Mouse (Mus musculus): ENCODE measurements around the gene Zfp78. TPM values are rescaled to one million over a fixed set of nuclear protein-coding genes. Genes with fewer than 3 reads are reported as not detected.

Zfp78 gene
- polyA plus RNA-seq, 1 experiment: 4.7 TPM

- H3K4me3 ChIP-seq (replicated peaks; ENCODE audit: insufficient read depth, low read depth, low read length): no peak overlapping the region
- no peaks in the 10 kb centered on the region for H3K27me3 ChIP-seq (ENCODE audit: control insufficient read depth, insufficient read depth, low read length)
- TF ChIP-seq CTCF (IDR thresholded peaks at IDR 0.05; ENCODE audit: borderline replicate concordance, insufficient read depth, low read depth, low read length) (no peak), POLR2A (IDR thresholded peaks at IDR 0.05; ENCODE audit: borderline replicate concordance, insufficient read depth, low read length) (no peak)
- no peak for DNase-seq
- no peak overlapping the region for H3K27ac ChIP-seq (ENCODE audit: insufficient read depth, low read length)
- H3K4me1 ChIP-seq (ENCODE audit: control insufficient read depth, insufficient read depth, low read length): no peaks in the 10 kb centered on the region
- WGBS: 82% methylated on average over 3 of the region's 3 CpGs
Observed at GRCm38 (mm10) chr7:6369460-6369859, 6.4 kb downstream of the Zfp78 start.

DNA sequence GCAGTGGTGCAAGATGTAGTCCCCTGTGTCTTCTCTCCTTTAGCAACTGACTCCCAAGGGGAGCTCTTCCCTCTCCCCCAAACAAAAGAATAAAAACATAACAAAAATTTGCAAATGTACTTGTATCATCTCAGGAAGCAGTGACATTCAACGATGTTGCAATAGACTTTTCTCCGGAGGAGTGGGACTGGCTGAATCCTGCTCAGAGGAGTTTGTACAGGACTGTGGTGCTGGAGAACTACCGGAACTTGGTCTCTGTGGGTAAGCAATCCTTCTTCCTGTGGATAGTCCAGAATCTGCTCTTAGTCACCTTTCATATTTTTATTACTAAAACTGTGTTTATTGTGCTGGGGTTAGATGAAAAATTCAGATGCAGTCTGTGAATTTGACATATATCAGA is 9.9 kb downstream of the Zfp78 start:
- no peaks in the 10 kb centered on the region for H3K27me3 ChIP-seq (ENCODE audit: control insufficient read depth, insufficient read depth, low read length)
- TF ChIP-seq POLR2A (IDR thresholded peaks at IDR 0.05; ENCODE audit: borderline replicate concordance, insufficient read depth, low read length) (no peak), CTCF (IDR thresholded peaks at IDR 0.05; ENCODE audit: borderline replicate concordance, insufficient read depth, low read depth, low read length) (no peak)
- no peaks in the 10 kb centered on the region for H3K4me1 ChIP-seq (ENCODE audit: control insufficient read depth, insufficient read depth, low read length)
- 93% methylated on average over 3 of the region's 3 CpGs for WGBS
- no peak overlapping the region for H3K27ac ChIP-seq (ENCODE audit: insufficient read depth, low read length)
- no peak overlapping the region for H3K4me3 ChIP-seq (replicated peaks; ENCODE audit: insufficient read depth, low read depth, low read length)
- no peak for DNase-seq

DNA sequence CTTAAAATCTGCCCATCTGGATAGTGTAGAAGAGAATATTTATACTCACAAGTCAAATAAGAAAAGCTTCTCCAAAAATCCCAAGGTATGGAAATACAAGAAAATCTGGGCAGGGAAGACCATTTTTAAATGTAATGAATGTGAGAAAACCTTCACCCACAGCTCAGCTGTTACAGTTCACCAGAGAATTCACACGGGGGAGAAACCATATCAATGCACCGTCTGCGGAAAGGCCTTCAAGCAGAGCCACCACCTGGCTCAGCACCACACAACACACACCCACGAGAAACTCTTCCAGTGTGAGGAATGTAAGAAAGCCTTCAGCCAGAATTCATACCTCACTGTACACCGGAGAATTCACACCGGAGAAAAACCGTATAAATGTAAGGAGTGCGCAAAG is 15.4 kb downstream of the Zfp78 start:
- Histone ChIP-seq H3K4me1 (ENCODE audit: control insufficient read depth, insufficient read depth, low read length) (peaks cover 3% of the 10 kb centered on the region; the same call in 1 of the 2 replicates), H3K27me3 (ENCODE audit: control insufficient read depth, insufficient read depth, low read length) (no peaks in the 10 kb centered on the region), H3K4me3 (replicated peaks; ENCODE audit: insufficient read depth, low read depth, low read length) (no peak overlapping the region), H3K27ac (ENCODE audit: insufficient read depth, low read length) (no peak overlapping the region)
- no peak for DNase-seq
- 80% methylated on average over 8 of the region's 8 CpGs for WGBS
- TF ChIP-seq POLR2A (IDR thresholded peaks at IDR 0.05; ENCODE audit: borderline replicate concordance, insufficient read depth, low read length) (no peak), CTCF (IDR thresholded peaks at IDR 0.05; ENCODE audit: borderline replicate concordance, insufficient read depth, low read depth, low read length) (no peak)

DNA sequence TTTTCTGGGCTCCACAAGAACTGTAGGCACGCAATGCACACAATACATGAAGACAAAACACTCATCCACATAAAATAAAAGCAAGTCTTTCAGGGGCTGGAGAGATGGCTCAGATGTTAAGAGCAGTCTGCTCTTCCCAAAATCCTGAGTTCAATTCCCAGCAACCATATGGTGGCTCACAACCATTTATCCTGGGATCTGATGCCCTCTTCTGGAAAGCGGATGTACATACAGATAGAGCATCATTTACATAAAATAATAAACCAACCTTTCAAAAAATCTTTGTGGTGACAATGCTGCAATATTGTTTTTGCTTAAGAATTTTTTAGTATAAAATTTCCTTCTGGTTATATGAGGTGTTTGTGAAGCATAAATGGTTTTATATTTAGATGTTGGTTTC is 18.4 kb downstream of the Zfp78 start:
- DNase-seq: no peak
- Histone ChIP-seq H3K4me1 (ENCODE audit: control insufficient read depth, insufficient read depth, low read length) (peaks cover 3% of the 10 kb centered on the region; the same call in 1 of the 2 replicates), H3K27ac (ENCODE audit: insufficient read depth, low read length) (no peak overlapping the region), H3K27me3 (ENCODE audit: control insufficient read depth, insufficient read depth, low read length) (no peaks in the 10 kb centered on the region), H3K4me3 (replicated peaks; ENCODE audit: insufficient read depth, low read depth, low read length) (no peak overlapping the region)
- TF ChIP-seq CTCF (IDR thresholded peaks at IDR 0.05; ENCODE audit: borderline replicate concordance, insufficient read depth, low read depth, low read length) (no peak), POLR2A (IDR thresholded peaks at IDR 0.05; ENCODE audit: borderline replicate concordance, insufficient read depth, low read length) (no peak)
- WGBS: 84% methylated on average over 2 of the region's 2 CpGs

DNA sequence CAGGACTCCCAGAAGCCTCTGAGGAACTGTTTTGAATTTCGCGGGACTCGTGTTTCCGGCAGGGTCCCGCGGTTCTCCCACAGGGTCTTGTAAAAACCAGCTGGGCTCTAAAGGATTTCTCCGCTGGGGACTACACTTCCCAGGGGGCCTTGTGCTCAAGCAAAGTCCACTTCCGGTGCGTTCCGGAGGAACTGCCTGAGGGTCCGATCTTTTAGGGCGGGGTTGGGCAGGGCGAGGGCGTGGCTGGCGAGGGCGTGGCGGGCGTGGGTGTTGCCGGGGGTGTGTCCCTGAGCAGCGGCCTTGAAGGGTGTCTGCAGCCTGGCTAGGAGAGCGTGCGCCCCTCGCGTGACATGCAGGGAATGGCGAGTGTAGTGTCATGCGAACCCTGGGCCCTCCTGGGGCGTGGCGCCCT is 20.0 kb downstream of the Zfp78 start, which contains the start of gene Zfp28:
Gene Zfp28, plus strand, starts transcription at position 252 of the 412 bp plus-strand sequence.
- DNase-seq: peak; percentile 91 to 92
- peaks cover 3% of the 10 kb centered on the region; the same call in 1 of the 2 replicates for H3K4me1 ChIP-seq (ENCODE audit: control insufficient read depth, insufficient read depth, low read length)
- H3K27ac ChIP-seq (ENCODE audit: insufficient read depth, low read length): no peak within 1 kb of the TSS
- H3K27me3 ChIP-seq (ENCODE audit: control insufficient read depth, insufficient read depth, low read length): no peaks in the 10 kb centered on the region
- WGBS: under 1% methylated on average over 28 of the region's 28 CpGs
- H3K4me3 ChIP-seq (replicated peaks; ENCODE audit: insufficient read depth, low read depth, low read length): peak within 1 kb of the TSS; percentile 80
- no peak for TF ChIP-seq CTCF (IDR thresholded peaks at IDR 0.05; ENCODE audit: borderline replicate concordance, insufficient read depth, low read depth, low read length)
- TF ChIP-seq POLR2A (IDR thresholded peaks at IDR 0.05; ENCODE audit: borderline replicate concordance, insufficient read depth, low read length): peak; percentile 31; the same call in 1 of the 2 replicates

GRCm38 (mm10) chr7:6384011-6384410 is 20.9 kb downstream of the Zfp78 start:
- Histone ChIP-seq H3K27me3 (ENCODE audit: control insufficient read depth, insufficient read depth, low read length) (no peaks in the 10 kb centered on the region), H3K27ac (ENCODE audit: insufficient read depth, low read length) (no peak overlapping the region), H3K4me1 (ENCODE audit: control insufficient read depth, insufficient read depth, low read length) (peaks cover 3% of the 10 kb centered on the region; the same call in 1 of the 2 replicates), H3K4me3 (replicated peaks; ENCODE audit: insufficient read depth, low read depth, low read length) (peak overlapping the region; percentile 80)
- WGBS: 76% methylated on average over 8 of the region's 8 CpGs
- DNase-seq: no peak
- no peak for TF ChIP-seq POLR2A (IDR thresholded peaks at IDR 0.05; ENCODE audit: borderline replicate concordance, insufficient read depth, low read length)
- TF ChIP-seq CTCF (IDR thresholded peaks at IDR 0.05; ENCODE audit: borderline replicate concordance, insufficient read depth, low read depth, low read length): no peak

DNA sequence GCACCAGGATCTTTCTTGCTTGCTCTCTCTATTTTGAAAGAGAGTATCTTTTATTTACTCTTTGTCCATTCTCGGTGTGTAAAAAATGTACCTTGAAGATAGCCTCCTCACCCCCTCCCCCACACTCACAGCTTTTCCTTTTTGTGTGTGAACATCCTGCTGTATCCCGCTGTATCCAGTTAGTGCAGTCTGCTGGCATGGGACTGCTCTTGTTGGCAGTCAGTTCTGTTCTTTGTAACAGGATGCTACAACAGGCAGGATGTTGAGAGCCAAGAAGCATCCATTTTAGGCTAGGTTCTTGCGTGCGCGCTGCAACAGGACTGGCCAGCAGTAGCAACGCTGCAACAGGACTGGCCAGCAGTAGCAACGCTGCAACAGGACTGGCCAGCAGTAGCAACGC is 23.9 kb downstream of the Zfp78 start:
- 76% methylated on average over 8 of the region's 8 CpGs for WGBS
- peaks cover 3% of the 10 kb centered on the region; the same call in 1 of the 2 replicates for H3K4me1 ChIP-seq (ENCODE audit: control insufficient read depth, insufficient read depth, low read length)
- no peak overlapping the region for H3K27ac ChIP-seq (ENCODE audit: insufficient read depth, low read length)
- H3K27me3 ChIP-seq (ENCODE audit: control insufficient read depth, insufficient read depth, low read length): no peaks in the 10 kb centered on the region
- no peak overlapping the region for H3K4me3 ChIP-seq (replicated peaks; ENCODE audit: insufficient read depth, low read depth, low read length)
- TF ChIP-seq POLR2A (IDR thresholded peaks at IDR 0.05; ENCODE audit: borderline replicate concordance, insufficient read depth, low read length): no peak
- TF ChIP-seq CTCF (IDR thresholded peaks at IDR 0.05; ENCODE audit: borderline replicate concordance, insufficient read depth, low read depth, low read length): no peak
- no peak for DNase-seq

DNA sequence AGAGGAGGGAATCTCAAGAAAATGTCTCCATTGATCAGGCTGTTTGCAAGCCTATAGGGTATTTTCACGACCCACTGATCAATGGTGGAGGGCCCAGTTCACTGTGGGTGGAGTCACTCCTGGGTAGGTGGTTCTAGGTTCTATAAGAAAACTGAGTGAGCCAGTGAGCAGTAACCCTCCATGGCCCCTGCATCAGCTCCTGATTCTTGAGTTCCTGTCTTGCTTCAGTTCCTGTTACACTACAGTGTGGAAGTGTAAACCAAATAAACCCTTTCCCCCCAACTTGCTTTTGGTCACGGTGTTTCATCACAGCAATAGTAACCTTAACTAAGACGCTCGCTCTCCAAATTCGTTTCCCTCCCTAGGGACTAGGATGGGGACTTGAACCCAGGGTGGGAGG is 25.9 kb downstream of the Zfp78 start:
- TF ChIP-seq CTCF (IDR thresholded peaks at IDR 0.05; ENCODE audit: borderline replicate concordance, insufficient read depth, low read depth, low read length): no peak
- no peak for TF ChIP-seq POLR2A (IDR thresholded peaks at IDR 0.05; ENCODE audit: borderline replicate concordance, insufficient read depth, low read length)
- Histone ChIP-seq H3K27ac (ENCODE audit: insufficient read depth, low read length) (no peak overlapping the region), H3K4me3 (replicated peaks; ENCODE audit: insufficient read depth, low read depth, low read length) (no peak overlapping the region), H3K27me3 (ENCODE audit: control insufficient read depth, insufficient read depth, low read length) (no peaks in the 10 kb centered on the region), H3K4me1 (ENCODE audit: control insufficient read depth, insufficient read depth, low read length) (no peaks in the 10 kb centered on the region; the same call in 1 of the 2 replicates)
- 82% methylated on average over 5 of the region's 5 CpGs for WGBS
- DNase-seq: no peak
